Mouse (Mus musculus) layer of hippocampus, adult 2 months (tissue): Measurements from ENCODE around the gene Gm10964. TPM values are rescaled to one million over a fixed set of nuclear protein-coding genes. Genes with fewer than 3 reads are reported as not detected.

Experiments
- DNase-seq, 2 experiments: peaks; one replicate each; pipeline ENCODE4 v3.0.0; 2022; ENCODE audit warnings: low spot score in 2 of 2
- H3K27ac ChIP-seq: fragments of 200-600 bp; 2 replicates; pipeline ENCODE4 v1.8.1; 2022
- H3K4me3 ChIP-seq: fragments of 200-600 bp; 2 replicates; pipeline ENCODE4 v1.8.1; 2022; ENCODE audit warnings: mild to moderate bottlenecking
- CTCF ChIP-seq: fragments of 200-600 bp; conservative IDR thresholded peaks from 2 replicates; pipeline ENCODE4 v1.8.1; 2022; ENCODE audit warnings: antibody characterized with exemption, mild to moderate bottlenecking, moderate library complexity
- total RNA-seq, 2 experiments: library from RNA; stranded (reverse); gene quantifications; 2 replicates each; pipeline ENCODE4 v1.2.3; 2021

Gene Gm10964
- total RNA-seq, 2 experiments from 2014 or later = not detected

DNA sequence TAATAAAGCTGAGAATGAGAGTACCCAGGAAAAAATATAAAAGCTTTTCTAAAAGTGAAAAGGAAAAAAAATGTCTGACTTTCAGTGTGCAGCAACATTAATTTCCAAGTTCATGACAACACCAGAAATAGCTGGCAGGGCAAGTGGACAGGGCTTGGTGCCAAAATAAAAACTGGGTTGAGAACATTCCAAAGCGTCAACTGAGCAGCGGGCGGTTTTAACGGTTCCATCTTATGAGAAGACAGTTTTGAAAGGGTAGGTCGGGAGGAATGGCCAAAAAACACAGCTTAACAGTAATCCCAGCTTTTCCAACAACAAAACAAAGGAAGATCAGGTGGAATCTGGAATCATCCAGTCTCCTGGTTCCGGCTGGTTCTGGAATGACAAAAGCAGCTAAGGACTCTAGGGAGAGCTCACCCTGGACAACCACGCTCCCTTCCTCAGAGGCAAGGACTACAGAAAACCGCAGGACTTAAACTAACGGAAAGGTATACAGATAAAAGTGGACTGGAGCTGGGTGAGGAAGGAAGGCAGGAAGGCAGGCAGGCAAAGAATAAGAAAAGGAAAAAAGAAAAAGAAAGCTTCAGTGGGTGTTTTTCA lies 32.5 kb downstream of the Gm10964 start:
- DNase-seq = peak in 1 of 2 experiments; percentile 35
- peak overlapping the region; percentile 80 for H3K27ac ChIP-seq
- TF ChIP-seq CTCF = no peak
- H3K4me3 ChIP-seq = no peak overlapping the region; the same call in 1 of the 2 replicates

DNA sequence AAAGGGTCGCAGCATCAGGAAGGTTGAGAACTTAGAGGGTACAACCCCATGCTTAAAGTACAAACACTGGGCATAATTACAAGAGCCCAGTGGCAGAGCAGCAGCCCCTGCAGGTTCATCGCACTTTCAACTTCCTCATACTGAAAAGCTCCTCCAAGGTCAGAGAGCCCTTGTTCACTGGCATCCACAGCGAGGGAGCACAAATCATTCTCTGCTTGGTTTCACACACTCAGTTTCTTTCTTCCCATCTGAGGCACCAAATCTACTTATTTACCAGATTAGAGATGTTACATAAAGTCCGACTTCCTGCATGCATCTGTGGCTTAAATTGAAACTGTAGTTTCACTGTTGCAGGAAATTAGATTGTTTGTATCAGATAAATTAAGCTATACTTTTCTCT lies 33.7 kb downstream of the Gm10964 start:
- no peak for DNase-seq
- peak overlapping the region; percentile 80 for H3K27ac ChIP-seq

GRCm38 (mm10) chr3:103773508-103773907 lies 34.3 kb downstream of the Gm10964 start:
- H3K4me3 ChIP-seq = no peak overlapping the region
- peak overlapping the region; percentile 80 for H3K27ac ChIP-seq
- no peak for DNase-seq
- no peak for TF ChIP-seq CTCF

More for the DNA sequence above, 33.7 kb downstream of the Gm10964 start:
- no peak for TF ChIP-seq CTCF
- no peak overlapping the region for H3K4me3 ChIP-seq

DNA sequence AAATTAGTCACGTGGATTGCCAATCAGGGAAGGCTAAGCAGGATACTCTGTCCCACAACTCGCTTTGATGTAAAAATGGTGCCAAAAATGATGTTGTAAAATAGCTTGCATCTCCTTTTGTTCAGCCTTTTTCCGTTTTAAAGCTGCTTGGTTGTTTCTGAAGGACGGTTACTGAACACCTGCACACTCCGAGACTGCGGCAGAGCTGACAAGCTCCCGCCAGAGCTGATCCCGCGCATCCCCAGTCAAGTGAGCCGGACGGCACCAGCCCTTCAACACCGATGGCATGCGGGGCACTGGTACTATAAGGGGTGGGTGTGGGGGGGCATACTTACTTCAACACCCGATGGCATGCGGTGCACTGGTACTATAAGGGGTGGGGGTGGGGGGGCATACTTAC lies 34.8 kb downstream of the Gm10964 start:
- DNase-seq = no peak
- Histone ChIP-seq H3K27ac (peak overlapping the region; percentile 80; the same call in 1 of the 2 replicates), H3K4me3 (no peak overlapping the region)
- TF ChIP-seq CTCF = no peak

GRCm38 (mm10) chr3:103777940-103778339 lies 38.8 kb downstream of the Gm10964 start:
- no peak for TF ChIP-seq CTCF
- peak in 1 of 2 experiments; percentile 41 for DNase-seq
- Histone ChIP-seq H3K4me3 (no peak overlapping the region), H3K27ac (peak overlapping the region; percentile 72)

GRCm38 (mm10) chr3:103778660-103779059 lies 39.5 kb downstream of the Gm10964 start:
- no peak for TF ChIP-seq CTCF
- no peak for DNase-seq

GRCm38 (mm10) chr3:103779183-103779582 lies 40.0 kb downstream of the Gm10964 start:
- TF ChIP-seq CTCF = no peak
- H3K4me3 ChIP-seq = no peak overlapping the region

More at GRCm38 (mm10) chr3:103778660-103779059, 39.5 kb downstream of the Gm10964 start:
- Histone ChIP-seq H3K4me3 (no peak overlapping the region), H3K27ac (no peak overlapping the region)

DNA sequence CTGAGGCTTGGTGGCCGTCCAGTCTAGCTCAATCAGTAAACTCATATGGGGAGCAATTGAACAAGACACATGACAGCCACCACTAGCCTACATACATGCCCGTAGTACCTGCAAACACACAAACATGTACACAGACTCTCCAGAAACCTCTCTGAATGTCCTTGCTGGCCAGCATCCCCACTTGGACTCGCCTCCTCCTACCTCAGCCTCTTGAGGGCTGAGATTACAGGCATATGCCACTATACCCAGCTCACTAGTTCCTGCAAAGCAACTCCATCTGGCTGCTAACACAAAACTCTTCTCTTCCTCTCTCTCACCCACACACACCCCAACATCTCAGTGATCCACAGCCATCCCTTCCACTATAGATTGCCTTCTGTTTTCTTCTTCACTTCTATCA lies 41.1 kb downstream of the Gm10964 start:
- TF ChIP-seq CTCF = no peak
- H3K4me3 ChIP-seq = no peak overlapping the region
- H3K27ac ChIP-seq = peak overlapping the region; percentile 37
- DNase-seq = peak in 1 of 2 experiments; percentile 41

More at GRCm38 (mm10) chr3:103779183-103779582, 40.0 kb downstream of the Gm10964 start:
- no peak overlapping the region for H3K27ac ChIP-seq
- DNase-seq = no peak

DNA sequence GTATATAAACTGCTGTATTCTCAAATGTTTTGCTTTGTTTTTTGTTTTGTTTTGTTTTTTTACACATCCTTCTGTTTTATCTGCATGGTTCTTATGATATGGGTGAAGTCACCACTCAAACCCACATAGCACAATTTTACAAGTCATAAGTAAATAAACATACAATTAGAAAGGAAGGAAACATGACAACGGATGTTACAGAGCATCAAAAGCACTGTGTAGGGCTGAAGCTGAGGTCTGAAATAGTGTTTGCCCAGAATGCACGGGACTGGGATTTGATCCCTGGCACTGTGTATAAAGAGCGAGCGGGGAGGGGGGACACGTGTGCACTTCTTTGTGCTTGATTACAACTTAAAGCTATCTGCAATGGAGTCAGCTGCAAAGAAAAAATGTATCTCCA lies 41.6 kb downstream of the Gm10964 start:
- no peak overlapping the region for H3K4me3 ChIP-seq
- peak overlapping the region; percentile 37 for H3K27ac ChIP-seq
- DNase-seq = no peak
- no peak for TF ChIP-seq CTCF

- H3K27ac ChIP-seq = no peak overlapping the region
- H3K4me3 ChIP-seq = no peak overlapping the region
- TF ChIP-seq CTCF = no peak
- DNase-seq = no peak
Observed at GRCm38 (mm10) chr3:103782844-103783609, 43.9 kb downstream of the Gm10964 start.

DNA sequence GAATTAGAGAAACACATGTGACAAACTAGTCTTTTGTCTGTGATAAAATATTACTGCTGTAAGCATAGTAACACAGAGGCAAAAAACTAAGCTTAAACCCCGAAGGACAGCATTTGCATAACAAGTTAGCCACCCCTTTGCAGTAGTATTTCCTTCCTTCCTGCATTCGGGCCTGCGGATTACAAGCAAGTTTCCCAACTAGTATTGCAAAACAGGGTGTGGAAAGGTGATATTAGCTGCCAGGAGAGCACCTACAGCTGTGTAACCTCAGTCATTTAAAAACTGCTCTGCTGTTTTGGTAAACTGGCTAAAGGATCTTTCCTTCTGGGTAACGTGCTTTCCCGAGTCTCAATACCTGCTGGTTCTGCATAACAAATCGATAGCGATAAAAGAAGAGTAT lies 48.1 kb downstream of the Gm10964 start:
- no peak for TF ChIP-seq CTCF
- DNase-seq = no peak

GRCm38 (mm10) chr3:103789096-103789495 lies 49.9 kb downstream of the Gm10964 start:
- H3K4me3 ChIP-seq = peak overlapping the region; percentile 89; the same call in 1 of the 2 replicates
- DNase-seq = no peak
- H3K27ac ChIP-seq = peak overlapping the region; percentile 99; the same call in 1 of the 2 replicates
- TF ChIP-seq CTCF = no peak

More for the DNA sequence above, 48.1 kb downstream of the Gm10964 start:
- Histone ChIP-seq H3K4me3 (no peak overlapping the region), H3K27ac (no peak overlapping the region)

- TF ChIP-seq CTCF = no peak
Observed at GRCm38 (mm10) chr3:103789891-103790345, 50.8 kb downstream of the Gm10964 start.

More at GRCm38 (mm10) chr3:103789891-103790345, 50.8 kb downstream of the Gm10964 start:
- H3K4me3 ChIP-seq = peak overlapping the region; percentile 89
- DNase-seq = no peak
- peak overlapping the region; percentile 99 for H3K27ac ChIP-seq
